Comparison of ENCODE assay signal across 8 mouse cellular contexts in genomic region chr14:79300641-79301350, GRCm38 (mm10). TPM values are rescaled to one million over a fixed set of nuclear protein-coding genes. Genes with fewer than 3 reads are reported as not detected.
A peak's percentile ranks its signal among the peaks of the same experiment; 100 is the strongest.
DNase-seq lines count a peak whose midpoint lies in the region.

No protein-coding gene starts in this region.

- H3K4me1 ChIP-seq in midbrain, embryonic 10.5 days: peaks cover 35% of the 10 kb centered on the region

- WGBS in midbrain, embryonic 10.5 days: 2% methylated on average over 52 of the region's 52 CpGs

- peaks cover 80% of the 10 kb centered on the region for H3K27me3 ChIP-seq in midbrain, embryonic 10.5 days (ENCODE audit: low read depth, poor library complexity, severe bottlenecking)

- DNase-seq in embryo, embryonic 10 days (ENCODE audit: low spot score): peak; percentile 42
- DNase-seq in embryo, embryonic 10.5 days (ENCODE audit: low spot score): no peak
- DNase-seq in A20 (ENCODE audit: low read depth, low spot score): peak; percentile 51
- DNase-seq in cerebellum, adult 18-20 months: peak; percentile 33 to 52
- DNase-seq in frontal cortex, postnatal 36 days (ENCODE audit: low spot score in 2 of 2): peak; percentile 65 to 66
- peak; percentile 40 to 44 for DNase-seq in left cerebral cortex, adult 9 months (ENCODE audit: low spot score in 2 of 2)
- peak; percentile 53 for DNase-seq in midbrain, embryonic 10.5 days (ENCODE audit: low spot score)
- peak; percentile 15 to 34 for DNase-seq in spleen, postnatal 36 days (ENCODE audit: low spot score in 2 of 2)

- peak overlapping the region; percentile 53 for H3K27ac ChIP-seq in midbrain, embryonic 10.5 days (replicated peaks)

- H3K4me3 ChIP-seq in midbrain, embryonic 10.5 days: peak overlapping the region; percentile 62

- no peaks in the 10 kb centered on the region for H3K9me3 ChIP-seq in midbrain, embryonic 10.5 days (replicated peaks)

- no peaks in the 10 kb centered on the region for H3K36me3 ChIP-seq in midbrain, embryonic 10.5 days

RNA-seq across cellular contexts. Expression of gene Rgcc, which starts 0.6 kb away (rescaled TPM):
- polyA plus RNA-seq in midbrain, embryonic 10.5 days (2016; fragmentation: Nextera tagmentation; extraction: Ambion mirVana): 16.1 and 18.7 TPM in 2 replicates

RNA-seq across cellular contexts. Expression of gene Zfp957, which starts 53.6 kb away (rescaled TPM):
- polyA plus RNA-seq in midbrain, embryonic 10.5 days (2016; fragmentation: Nextera tagmentation; extraction: Ambion mirVana): not detected in 2 replicates
